Mouse (Mus musculus) stomach, embryonic 15.5 days (tissue): ENCODE data around the gene Paqr7. TPM values are rescaled to one million over a fixed set of nuclear protein-coding genes. Genes with fewer than 3 reads are reported as not detected.

ENCODE experiments used
- ATAC-seq: fragments of 200-750 bp; cut with Nextera tagmentation; 2 replicates; pipeline ENCODE4 v1.8.0; 2017; ENCODE audit warnings: low read depth, moderate number of reproducible peaks, moderate TSS enrichment; ENCODE audit not compliant: insufficient read depth, low FRiP score
- H3K27ac ChIP-seq: fragments of 300-500 bp; sonication (generic); 2 replicates; pipeline ENCODE4 v1.5.1; 2015; ENCODE audit warnings: mild to moderate bottlenecking, inconsistent platforms
- H3K27me3 ChIP-seq: fragments of 300-500 bp; sonication (generic); replicated peaks from 2 replicates; pipeline ENCODE4 v1.6.1; 2015; ENCODE audit warnings: inconsistent platforms
- H3K36me3 ChIP-seq: fragments of 300-500 bp; sonication (generic); 2 replicates; pipeline ENCODE4 v1.6.1; 2015; ENCODE audit warnings: inconsistent platforms
- H3K4me1 ChIP-seq: fragments of 300-500 bp; sonication (generic); 2 replicates; pipeline ENCODE4 v1.6.1; 2015; ENCODE audit warnings: inconsistent platforms
- H3K4me2 ChIP-seq: fragments of 300-500 bp; sonication (generic); 2 replicates; pipeline ENCODE4 v1.6.1; 2015; ENCODE audit warnings: mild to moderate bottlenecking, inconsistent platforms
- H3K4me3 ChIP-seq: fragments of 300-500 bp; sonication (generic); replicated peaks from 2 replicates; pipeline ENCODE4 v1.5.1; 2015; ENCODE audit warnings: inconsistent platforms
- H3K9ac ChIP-seq: fragments of 300-500 bp; sonication (generic); 2 replicates; pipeline ENCODE4 v1.6.1; 2015; ENCODE audit warnings: inconsistent platforms
- H3K9me3 ChIP-seq: fragments of 300-500 bp; sonication (generic); 2 replicates; pipeline ENCODE4 v1.6.1; 2016; ENCODE audit warnings: inconsistent platforms
- WGBS: fragments of 180-500 bp; shearing (Covaris S2); methylation state at CpG from one replicate; pipeline ENCODE4 v1.1.7; 2015; 5-methylcytosine and 5-hydroxymethylcytosine counted together
- polyA plus RNA-seq: library from polyadenylated mRNA; unstranded; fragments of >200 nt; fragmentation: Nextera tagmentation; extraction: Ambion mirVana; gene quantifications from 2 replicates; pipeline ENCODE4 v1.2.1, GENCODE M21; 2015

Gene Paqr7
- polyA plus RNA-seq, 1 experiment from 2014 or later: 6.7 TPM

DNA sequence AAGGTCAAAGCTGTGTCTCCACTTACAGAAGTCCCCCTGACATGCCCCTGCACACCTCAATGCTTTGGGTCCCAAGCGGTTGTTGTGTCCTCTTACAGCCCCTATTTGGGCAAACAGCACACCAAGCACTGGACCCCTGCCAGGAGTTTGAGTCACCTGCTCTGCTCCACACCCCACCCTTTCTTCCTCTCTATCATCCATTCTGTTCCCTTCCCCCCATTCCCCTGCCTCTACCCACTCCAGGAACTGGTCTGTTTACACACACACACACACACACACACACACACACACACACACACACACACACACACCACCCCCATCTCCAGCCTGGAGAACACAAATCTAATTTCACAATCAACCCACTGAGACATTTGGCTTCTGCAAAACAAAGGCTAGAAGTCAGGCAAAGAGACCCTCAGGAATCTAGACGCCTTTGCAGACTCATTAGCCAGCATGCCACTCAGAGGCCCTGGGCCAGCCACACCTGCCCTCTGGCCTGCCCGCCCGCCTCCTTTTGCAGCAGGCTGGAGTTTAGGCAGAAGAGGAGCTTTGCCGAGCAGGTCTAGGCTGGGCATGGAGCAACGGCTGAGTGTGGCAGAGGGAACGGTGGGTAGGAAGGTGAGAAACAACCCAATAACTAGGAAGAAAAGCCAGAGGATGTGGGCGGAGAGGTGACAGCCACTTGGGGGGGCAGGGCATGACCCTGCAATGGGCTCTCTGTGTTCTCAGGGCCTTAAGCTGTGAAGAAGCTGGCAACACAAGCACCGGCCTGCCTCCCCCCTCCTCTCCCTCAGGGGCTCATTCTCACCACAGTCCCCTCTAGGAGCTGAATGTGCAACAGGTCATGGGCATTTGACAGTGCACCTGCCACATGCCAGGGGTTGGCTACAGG is 50.6 kb downstream of the Paqr7 start:
- ATAC-seq: peak; percentile 33; the same call in 1 of the 2 replicates
- Histone ChIP-seq H3K36me3 (peaks cover 41% of the 10 kb centered on the region), H3K27ac (peak overlapping the region; percentile 23; the same call in 1 of the 2 replicates), H3K4me1 (peaks cover 17% of the 10 kb centered on the region), H3K4me2 (peak overlapping the region; percentile 1; the same call in 1 of the 2 replicates), H3K9me3 (0 out of 2 replicates have a peak, but pooled peaks cover 4% of the 10 kb centered on the region), H3K27me3 (no peaks in the 10 kb centered on the region), H3K9ac (no peak overlapping the region), H3K4me3 (no peak overlapping the region)
- WGBS: 56% methylated on average over 9 of the region's 9 CpGs

DNA sequence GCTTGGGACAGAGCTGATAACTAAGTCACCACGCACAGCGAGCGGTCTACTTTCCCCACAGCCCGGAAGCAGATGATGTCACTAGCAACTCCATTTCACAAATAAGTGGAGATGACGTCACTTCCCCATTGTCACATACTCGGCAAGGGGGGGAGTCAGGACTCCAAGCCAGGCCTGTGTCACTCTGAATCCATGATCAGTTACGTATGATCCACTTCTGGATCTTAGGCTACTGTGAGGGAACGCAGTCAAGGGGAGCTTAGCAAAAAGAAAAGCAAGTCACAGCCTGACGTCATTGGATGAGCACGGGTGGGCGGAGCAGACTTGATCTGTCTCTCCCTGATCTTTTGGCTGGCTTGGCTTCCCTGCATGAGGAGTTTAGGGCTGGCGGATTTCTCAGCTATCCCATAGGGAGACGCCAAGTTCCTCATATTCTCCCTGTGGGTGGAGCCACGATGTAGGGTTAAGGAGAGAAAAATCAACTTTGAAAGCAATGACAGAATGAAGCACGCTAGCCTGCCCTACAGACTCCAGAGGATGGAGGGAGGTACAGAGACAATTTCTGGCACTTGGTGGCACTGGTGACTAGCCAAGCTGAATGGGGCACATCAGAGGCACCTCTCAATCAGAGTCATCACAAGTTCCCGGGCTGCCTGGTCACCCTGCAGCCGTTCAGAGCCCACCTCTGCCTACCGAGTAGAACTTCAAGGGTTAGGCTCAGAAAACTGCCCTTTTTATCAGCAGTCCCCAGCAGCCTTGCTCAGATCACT is 51.9 kb downstream of the Paqr7 start:
- peaks cover 17% of the 10 kb centered on the region for H3K4me1 ChIP-seq
- H3K36me3 ChIP-seq: peaks cover 32% of the 10 kb centered on the region
- no peak overlapping the region for H3K9ac ChIP-seq
- ATAC-seq: no peak
- no peak overlapping the region for H3K4me3 ChIP-seq
- H3K27ac ChIP-seq: no peak overlapping the region; the same call in 1 of the 2 replicates
- 63% methylated on average over 18 of the region's 18 CpGs for WGBS
- no peak overlapping the region for H3K4me2 ChIP-seq
- H3K9me3 ChIP-seq: 0 out of 2 replicates have a peak, but pooled peaks cover 4% of the 10 kb centered on the region
- no peaks in the 10 kb centered on the region for H3K27me3 ChIP-seq

DNA sequence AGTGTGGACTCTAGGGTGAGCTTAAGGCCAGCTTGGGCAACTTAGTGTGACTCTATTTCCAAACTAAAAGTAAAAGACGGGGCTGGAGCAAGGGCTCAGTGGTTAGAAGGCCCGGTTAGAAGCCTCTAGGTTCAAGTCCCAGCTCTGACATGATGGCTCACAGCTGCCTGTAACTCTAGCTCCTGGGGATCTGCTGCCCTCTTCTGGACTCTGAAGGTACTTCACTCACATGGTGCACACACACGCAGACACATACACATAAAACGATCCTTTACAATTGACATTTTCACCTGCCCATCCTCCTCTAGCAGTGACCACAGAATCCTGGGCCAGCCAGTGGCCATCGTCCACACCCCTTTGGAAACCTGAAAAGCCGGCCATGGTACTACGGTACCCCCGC is 53.4 kb downstream of the Paqr7 start:
- Histone ChIP-seq H3K4me2 (no peak overlapping the region), H3K4me1 (peaks cover 17% of the 10 kb centered on the region), H3K9ac (no peak overlapping the region), H3K27ac (no peak overlapping the region), H3K27me3 (no peaks in the 10 kb centered on the region), H3K4me3 (no peak overlapping the region), H3K36me3 (peaks cover 23% of the 10 kb centered on the region), H3K9me3 (0 out of 2 replicates have a peak, but pooled peaks cover 4% of the 10 kb centered on the region)
- 98% methylated on average over 8 of the region's 8 CpGs for WGBS
- ATAC-seq: no peak

DNA sequence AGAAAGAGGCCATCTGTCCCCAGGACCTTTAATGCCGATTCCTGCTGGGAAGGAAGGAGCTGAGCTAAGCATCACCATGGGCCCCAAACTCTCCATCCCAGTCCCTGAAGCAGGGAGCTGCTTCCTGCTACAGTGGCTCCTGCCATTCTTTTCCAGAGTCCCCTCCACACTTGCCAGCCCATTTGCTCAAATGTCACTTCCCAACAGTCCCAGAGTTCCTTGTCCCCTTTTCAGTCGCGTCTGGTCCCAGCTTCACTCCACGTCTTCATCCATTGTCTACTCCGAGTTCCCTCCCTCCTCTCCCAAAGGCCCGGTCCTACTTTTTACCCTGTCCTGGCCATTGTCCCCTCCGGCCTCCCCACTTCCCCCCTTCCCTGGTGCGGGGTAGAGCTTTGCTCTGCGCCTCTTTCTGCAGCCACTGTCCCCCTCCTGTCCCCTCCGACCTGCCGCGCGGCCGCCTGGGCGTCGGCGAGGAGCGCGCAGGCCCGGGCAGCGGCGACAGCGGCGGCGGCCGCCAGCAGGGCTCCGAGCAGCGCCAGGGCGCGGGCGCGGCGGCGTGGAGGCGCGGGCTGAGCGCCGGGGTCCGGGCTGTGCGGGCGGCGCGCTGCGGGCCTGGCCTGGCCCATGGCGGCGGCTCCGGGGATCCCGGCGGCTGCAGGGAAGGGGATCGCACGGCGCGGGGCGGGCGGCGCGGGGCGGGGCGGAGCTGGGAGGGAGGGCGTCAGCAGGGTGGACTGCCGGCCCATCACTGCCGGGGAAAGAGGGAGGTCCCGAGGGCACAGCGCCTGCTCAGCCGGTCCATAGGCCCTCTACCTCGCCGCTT is 55.2 kb downstream of the Paqr7 start, which contains the start of gene Selenon:
Gene Selenon (minus strand): TSS at position 673 of the 823 bp plus-strand sequence.
- peak; percentile 85 for ATAC-seq
- Histone ChIP-seq H3K4me2 (peak within 1 kb of the TSS; percentile 75), H3K4me1 (peaks cover 17% of the 10 kb centered on the region), H3K9me3 (0 out of 2 replicates have a peak, but pooled peaks cover 4% of the 10 kb centered on the region), H3K4me3 (peak within 1 kb of the TSS; percentile 63), H3K27ac (peak within 1 kb of the TSS; percentile 61), H3K36me3 (peaks cover 16% of the 10 kb centered on the region), H3K9ac (peak within 1 kb of the TSS; percentile 85), H3K27me3 (no peaks in the 10 kb centered on the region)
- whole genome bisulfite sequencing: under 1% methylated on average over 59 of the region's 67 CpGs

DNA sequence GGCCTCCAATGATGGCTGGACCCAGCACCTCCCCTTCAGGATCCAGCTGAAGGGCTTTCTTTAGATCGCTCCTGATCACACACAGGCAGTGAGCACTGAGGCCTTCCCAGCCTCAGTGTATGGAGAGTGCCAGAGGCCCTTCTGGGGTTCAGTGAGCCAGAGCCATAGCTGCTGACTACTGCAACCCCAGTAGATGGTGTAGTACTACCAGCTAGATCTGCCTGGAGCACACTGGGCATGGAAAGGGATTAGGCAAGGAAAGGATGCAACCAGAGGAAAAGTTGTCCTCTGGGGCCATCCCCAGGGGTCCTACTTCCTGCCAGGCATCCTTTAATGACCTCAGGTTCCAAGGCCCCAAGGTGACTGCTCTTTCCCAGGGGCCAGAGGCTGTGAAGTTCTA is 57.1 kb downstream of the Paqr7 start:
- Histone ChIP-seq H3K9ac (no peak overlapping the region), H3K27me3 (no peaks in the 10 kb centered on the region), H3K4me3 (no peak overlapping the region), H3K36me3 (peaks cover 11% of the 10 kb centered on the region; the same call in 1 of the 2 replicates), H3K9me3 (0 out of 2 replicates have a peak, but pooled peaks cover 4% of the 10 kb centered on the region), H3K4me2 (no peak overlapping the region), H3K27ac (no peak overlapping the region), H3K4me1 (peaks cover 15% of the 10 kb centered on the region; the same call in 1 of the 2 replicates)
- WGBS: 89% methylated on average over 1 of the region's 1 CpGs
- ATAC-seq: no peak

DNA sequence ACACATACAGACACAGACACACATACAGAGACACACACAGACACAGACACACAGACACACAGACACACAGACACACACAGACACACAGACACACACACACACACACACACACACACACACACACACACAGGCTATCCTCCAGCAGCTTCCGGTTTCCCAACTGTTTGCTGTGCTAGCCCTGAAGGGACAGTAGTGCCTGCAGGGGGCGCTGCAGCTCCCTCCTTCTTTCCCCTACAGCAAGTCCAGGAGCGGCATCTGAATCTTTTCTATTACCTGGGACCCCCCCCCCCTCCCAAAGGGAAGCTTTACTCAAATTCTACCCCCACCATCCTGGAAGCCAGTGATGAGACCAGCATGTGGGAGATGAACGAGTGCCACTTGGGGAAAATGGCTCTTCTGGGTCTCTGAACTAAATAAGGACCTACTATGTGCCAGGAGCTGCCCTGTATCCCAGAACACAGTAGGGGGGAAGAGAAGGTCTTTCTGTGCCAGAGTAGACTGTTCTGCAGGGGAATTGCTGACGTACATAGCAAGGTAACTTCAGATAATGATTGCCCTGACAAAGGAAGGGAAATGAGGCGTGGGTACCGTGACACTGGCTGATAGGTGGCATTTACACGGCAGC is 59.6 kb downstream of the Paqr7 start:
- H3K9ac ChIP-seq: no peak overlapping the region
- H3K9me3 ChIP-seq: no peaks in the 10 kb centered on the region
- no peak overlapping the region for H3K27ac ChIP-seq
- no peak overlapping the region for H3K4me3 ChIP-seq
- no peaks in the 10 kb centered on the region for H3K36me3 ChIP-seq
- WGBS: 66% methylated on average over 8 of the region's 8 CpGs
- H3K4me1 ChIP-seq: peaks cover 12% of the 10 kb centered on the region; the same call in 1 of the 2 replicates
- H3K4me2 ChIP-seq: no peak overlapping the region
- ATAC-seq: no peak
- H3K27me3 ChIP-seq: no peaks in the 10 kb centered on the region

DNA sequence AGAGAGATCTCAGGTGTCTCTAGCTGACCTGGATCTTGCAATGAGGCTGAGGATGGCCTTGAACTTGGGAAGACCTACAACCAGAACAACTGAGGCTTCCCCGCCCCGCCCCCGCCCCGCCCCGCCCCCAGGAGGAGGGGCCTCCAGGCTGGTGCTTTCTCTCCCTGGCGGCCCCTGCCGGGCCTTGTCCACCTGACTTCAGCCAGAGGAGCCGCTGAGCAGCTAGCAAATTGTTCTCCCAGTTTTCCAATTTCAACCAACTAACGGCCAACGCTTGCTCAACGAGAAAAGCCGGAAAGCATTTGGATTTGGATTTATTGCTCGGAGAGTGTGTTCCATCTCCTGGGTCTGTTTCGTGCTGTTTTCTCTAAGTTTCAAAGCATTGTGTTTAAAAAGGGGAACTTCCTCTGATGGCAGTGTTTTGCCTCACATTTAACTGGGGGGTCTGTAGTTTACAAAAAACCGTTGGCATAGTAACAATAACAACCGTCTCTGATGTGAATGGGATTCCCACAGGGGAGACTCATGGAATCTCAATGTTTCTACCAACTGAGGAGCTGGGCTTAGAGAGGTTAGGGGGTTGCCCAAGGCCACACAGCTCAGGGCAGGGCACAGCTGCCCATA is 61.2 kb downstream of the Paqr7 start:
- Histone ChIP-seq H3K27me3 (no peaks in the 10 kb centered on the region), H3K4me2 (no peak overlapping the region), H3K9me3 (no peaks in the 10 kb centered on the region), H3K36me3 (no peaks in the 10 kb centered on the region), H3K9ac (no peak overlapping the region), H3K27ac (no peak overlapping the region), H3K4me3 (no peak overlapping the region), H3K4me1 (0 out of 2 replicates have a peak, but pooled peaks cover 7% of the 10 kb centered on the region)
- WGBS: 13% methylated on average over 16 of the region's 16 CpGs
- ATAC-seq: no peak

DNA sequence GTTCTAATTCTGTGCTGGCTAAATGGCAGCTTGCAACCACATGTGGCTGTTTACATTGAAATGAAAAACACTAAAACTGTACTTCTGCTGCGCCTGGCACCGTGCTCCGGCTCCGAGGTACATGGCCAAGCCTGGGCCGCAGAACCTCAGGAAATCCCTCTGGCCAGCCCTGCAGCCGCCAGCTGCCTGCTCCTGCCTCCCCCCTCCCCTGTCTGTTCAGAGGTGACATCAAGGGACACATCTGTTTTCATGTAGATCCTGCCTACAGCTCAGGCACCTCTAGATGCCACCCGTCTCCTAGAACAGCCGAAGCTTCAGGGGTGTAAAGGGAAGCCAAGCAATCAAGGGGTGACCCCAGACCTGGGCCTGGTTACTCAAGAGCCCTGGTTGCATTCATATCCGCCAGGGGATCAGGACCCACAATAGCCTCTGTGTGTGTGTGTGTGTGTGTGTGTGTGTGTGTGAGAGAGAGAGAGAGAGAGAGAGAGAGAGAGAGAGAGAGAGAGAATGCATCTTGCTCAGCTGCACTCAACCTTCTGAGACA is 62.1 kb downstream of the Paqr7 start:
- H3K9me3 ChIP-seq: no peaks in the 10 kb centered on the region
- 47% methylated on average over 9 of the region's 9 CpGs for WGBS

DNA sequence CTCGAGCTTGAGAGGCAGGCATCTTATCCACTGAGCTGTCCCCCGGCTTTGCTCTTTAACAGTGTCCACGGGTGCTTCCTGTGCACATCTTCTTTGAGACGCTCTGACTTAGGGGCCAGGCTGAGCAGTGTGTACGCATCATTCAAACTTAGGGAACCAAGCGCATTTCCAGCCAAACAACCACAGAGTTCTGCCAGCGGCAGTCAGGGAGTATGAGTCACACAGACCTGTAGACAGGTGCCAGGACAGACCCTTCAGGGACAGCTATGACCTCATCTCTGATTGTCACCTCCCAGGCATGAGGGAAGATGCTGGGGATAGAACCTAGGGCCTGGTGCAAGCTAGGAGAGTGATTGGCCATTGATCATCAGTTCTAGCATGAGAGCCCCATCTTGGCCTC is 62.7 kb downstream of the Paqr7 start:
- Histone ChIP-seq H3K36me3 (no peaks in the 10 kb centered on the region), H3K9ac (no peak overlapping the region), H3K27me3 (no peaks in the 10 kb centered on the region), H3K4me1 (0 out of 2 replicates have a peak, but pooled peaks cover 7% of the 10 kb centered on the region), H3K4me3 (no peak overlapping the region), H3K9me3 (no peaks in the 10 kb centered on the region), H3K4me2 (no peak overlapping the region), H3K27ac (no peak overlapping the region)
- 71% methylated on average over 7 of the region's 7 CpGs for WGBS
- ATAC-seq: no peak

More for the DNA sequence above, 62.1 kb downstream of the Paqr7 start:
- H3K4me3 ChIP-seq: no peak overlapping the region
- no peak overlapping the region for H3K4me2 ChIP-seq
- no peak for ATAC-seq
- no peaks in the 10 kb centered on the region for H3K36me3 ChIP-seq
- 0 out of 2 replicates have a peak, but pooled peaks cover 7% of the 10 kb centered on the region for H3K4me1 ChIP-seq
- no peak overlapping the region for H3K27ac ChIP-seq
- no peaks in the 10 kb centered on the region for H3K27me3 ChIP-seq
- H3K9ac ChIP-seq: no peak overlapping the region
